Mouse (Mus musculus) central nervous system, embryonic 11.5 days (tissue): Measurements from ENCODE around the gene Gm10959. TPM values are rescaled to one million over a fixed set of nuclear protein-coding genes. Genes with fewer than 3 reads are reported as not detected.

ENCODE experiments used
- polyA plus RNA-seq: library from polyadenylated mRNA; depleted of rRNA; stranded (reverse); fragments of >200 nt; gene quantifications from 2 replicates; pipeline ENCODE4 v1.2.3, GENCODE M21; 2012; rRNA removed

Gm10959 gene
- not detected in 2 replicates for polyA plus RNA-seq

DNA sequence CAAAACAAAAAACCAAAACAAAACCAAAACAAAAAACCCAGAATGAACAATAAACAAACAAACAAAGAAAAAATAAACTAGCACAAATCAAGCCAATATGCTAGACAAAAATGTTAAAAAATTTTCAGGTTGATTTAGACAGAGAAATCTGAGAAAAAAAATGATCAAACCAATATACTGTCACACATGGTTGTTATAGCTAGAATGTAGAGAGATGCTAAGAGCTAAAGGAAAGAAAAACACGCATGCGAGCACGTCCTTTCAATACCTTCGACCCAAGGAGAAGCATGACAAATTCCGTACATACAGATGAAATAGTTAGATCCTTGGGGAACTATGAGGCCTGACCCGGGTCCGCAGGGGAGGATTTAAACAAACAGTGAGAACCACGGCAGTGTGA lies at the start of gene Gm10959:
Gene Gm10959 (minus strand): TSS at position 101 of the 400 bp plus-strand sequence.

GRCm38 (mm10) chr3:122924009-122924914 lies 5.1 kb upstream of the Gm10959 start, which contains the start of gene 1810037I17Rik:
Gene 1810037I17Rik, plus strand, starts transcription at chr3:122924203.

DNA sequence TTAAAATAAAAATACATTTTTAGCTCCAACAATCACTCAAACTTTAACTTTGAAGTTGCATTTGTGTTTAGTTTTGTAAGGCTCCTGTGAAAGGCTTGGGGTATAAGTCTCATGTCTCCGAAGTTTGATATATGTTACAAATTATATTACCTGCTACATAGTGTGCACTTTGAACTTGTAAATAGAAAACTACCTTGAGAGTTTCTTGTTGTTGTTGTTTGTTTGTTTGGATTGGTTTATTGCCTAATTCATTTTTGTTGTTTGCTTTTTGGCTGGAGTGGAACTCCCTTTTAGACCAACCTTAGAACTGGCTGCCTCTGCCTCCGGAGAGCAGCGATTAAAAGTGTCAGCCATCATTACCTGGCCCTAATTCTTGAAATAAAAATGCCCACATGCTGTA lies 24.4 kb downstream of the Gm10959 start, which contains the start of gene Fabp2:
Gene Fabp2 (plus strand): TSS at position 301 of the 400 bp plus-strand sequence.

Other genes with a start within 250 kb of the Gm10959 start
- 5.6 and 8.5 TPM in 2 replicates for gene Pde5a, start 190.4 kb downstream of the Gm10959 start, polyA plus RNA-seq
- 0.15 and 0.70 TPM in 2 replicates for gene Fabp2, start 24.3 kb downstream of the Gm10959 start, polyA plus RNA-seq
- gene 1810037I17Rik, start 4.8 kb upstream of the Gm10959 start, polyA plus RNA-seq: 47.3 and 127 TPM in 2 replicates
- 3.4 and 5.7 TPM in 2 replicates for gene Usp53, start 65.2 kb upstream of the Gm10959 start, polyA plus RNA-seq
- gene Myoz2, start 115.7 kb upstream of the Gm10959 start, polyA plus RNA-seq: 0.91 and 3.9 TPM in 2 replicates